Mouse (Mus musculus) urinary bladder, postnatal 14 days (tissue): ENCODE measurements around the gene Syndig1l.

Source experiments
- DNase-seq: peaks from one replicate; pipeline ENCODE4 v3.0.0; 2021; ENCODE audit warnings: low spot score

The Syndig1l gene

GRCm38 (mm10) chr12:84698319-84699081, at the start of gene Syndig1l:
Syndig1l (minus strand) TSS chr12:84698831.
- peak; percentile 77 for DNase-seq

- no peak for DNase-seq
Observed at GRCm38 (mm10) chr12:84748134-84748533, 49.5 kb upstream of the Syndig1l start.

- no peak for DNase-seq
Observed at GRCm38 (mm10) chr12:84745700-84746099, 47.1 kb upstream of the Syndig1l start.

GRCm38 (mm10) chr12:84743496-84743895, 44.9 kb upstream of the Syndig1l start:
- no peak for DNase-seq

GRCm38 (mm10) chr12:84733366-84733765, 34.7 kb upstream of the Syndig1l start:
- no peak for DNase-seq

- DNase-seq, result no peak
Observed at GRCm38 (mm10) chr12:84728421-84728820, 29.8 kb upstream of the Syndig1l start.

GRCm38 (mm10) chr12:84727434-84727833, 28.8 kb upstream of the Syndig1l start:
- no peak for DNase-seq

GRCm38 (mm10) chr12:84726986-84727385, 28.4 kb upstream of the Syndig1l start:
- no peak for DNase-seq

GRCm38 (mm10) chr12:84726391-84726790, 27.8 kb upstream of the Syndig1l start:
- no peak for DNase-seq

- DNase-seq, result no peak
Observed at GRCm38 (mm10) chr12:84718462-84719244, 20.0 kb upstream of the Syndig1l start.

GRCm38 (mm10) chr12:84714578-84714977, 15.9 kb upstream of the Syndig1l start:
- DNase-seq, result no peak

- peak; percentile 40 for DNase-seq
Observed at GRCm38 (mm10) chr12:84709842-84710439, 11.3 kb upstream of the Syndig1l start.

- DNase-seq, result no peak
Observed at GRCm38 (mm10) chr12:84707804-84708203, 9.2 kb upstream of the Syndig1l start.

- no peak for DNase-seq
Observed at GRCm38 (mm10) chr12:84706886-84707285, 8.3 kb upstream of the Syndig1l start.

- no peak for DNase-seq
Observed at GRCm38 (mm10) chr12:84702586-84702985, 4.0 kb upstream of the Syndig1l start.

- no peak for DNase-seq
Observed at GRCm38 (mm10) chr12:84692141-84692540, 6.5 kb downstream of the Syndig1l start.

- no peak for DNase-seq
Observed at GRCm38 (mm10) chr12:84691347-84691746, 7.3 kb downstream of the Syndig1l start.

GRCm38 (mm10) chr12:84689051-84689450, 9.6 kb downstream of the Syndig1l start:
- no peak for DNase-seq

GRCm38 (mm10) chr12:84687531-84687930, 11.1 kb downstream of the Syndig1l start:
- no peak for DNase-seq

GRCm38 (mm10) chr12:84686176-84686575, 12.5 kb downstream of the Syndig1l start:
- DNase-seq, result no peak

- DNase-seq, result no peak
Observed at GRCm38 (mm10) chr12:84684569-84684968, 14.1 kb downstream of the Syndig1l start.

GRCm38 (mm10) chr12:84676011-84676410, 22.6 kb downstream of the Syndig1l start:
- no peak for DNase-seq
